Mouse (Mus musculus): ENCODE data around the gene Gm9573. TPM values are rescaled to one million over a fixed set of nuclear protein-coding genes. Genes with fewer than 3 reads are reported as not detected.

Gm9573 gene
- polyA plus RNA-seq, 1 experiment from 2014 or later = not detected

DNA sequence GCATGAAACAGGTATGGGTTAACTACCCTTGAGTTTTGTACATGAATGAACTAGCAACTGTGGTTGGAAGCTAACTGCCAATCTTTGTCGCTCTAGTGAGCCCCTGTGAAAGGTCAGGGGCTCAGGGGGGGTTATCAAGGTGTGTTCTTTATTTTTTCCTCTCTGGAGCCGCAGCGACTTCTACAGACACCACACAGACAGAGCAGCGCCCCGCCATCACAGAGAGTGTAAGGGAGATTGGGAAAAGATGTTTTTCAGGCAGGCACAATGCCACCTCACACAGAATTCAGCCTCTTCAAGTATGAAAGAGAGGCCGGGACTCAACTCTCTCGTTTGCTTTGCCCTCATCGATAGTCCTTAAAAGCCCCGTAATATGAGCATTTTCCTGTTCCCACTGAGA, 34.3 kb downstream of the Gm9573 start:
- H3K4me1 ChIP-seq (replicated peaks) = peaks cover 10% of the 10 kb centered on the region; the same call in 1 of the 2 replicates
- H3K4me3 ChIP-seq = no peak overlapping the region
- no peak for ATAC-seq (ENCODE audit: low FRiP score, low read depth)
- no peaks in the 10 kb centered on the region for H3K9me3 ChIP-seq
- H3K27ac ChIP-seq (replicated peaks) = no peak overlapping the region
- H3K27me3 ChIP-seq = no peaks in the 10 kb centered on the region
- H3K4me2 ChIP-seq = no peak overlapping the region
- H3K9ac ChIP-seq = no peak overlapping the region
- 89% methylated on average over 9 of the region's 9 CpGs for WGBS
- no peaks in the 10 kb centered on the region for H3K36me3 ChIP-seq

DNA sequence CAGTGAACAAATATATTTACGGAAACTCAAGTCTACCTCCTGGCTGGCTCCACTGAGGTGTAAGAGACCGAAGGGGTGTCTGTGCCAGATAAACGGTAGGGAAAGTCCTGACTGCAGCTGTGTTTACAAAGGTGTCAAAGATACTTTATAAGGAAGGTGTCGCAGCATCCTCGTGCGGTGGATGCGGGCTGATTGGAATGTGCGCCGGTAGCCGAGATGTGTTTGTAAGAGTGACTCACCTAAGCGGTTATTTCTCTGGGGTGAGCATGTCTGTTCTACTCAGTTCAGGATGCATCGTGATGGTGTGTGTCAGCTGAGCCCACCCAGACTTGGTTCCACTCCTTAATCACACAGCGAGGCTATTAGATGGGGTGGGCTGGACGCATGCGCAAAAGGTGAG, 34.7 kb downstream of the Gm9573 start:
- no peak overlapping the region for H3K9ac ChIP-seq
- H3K36me3 ChIP-seq = no peaks in the 10 kb centered on the region
- H3K27ac ChIP-seq (replicated peaks) = peak overlapping the region; percentile 68
- H3K27me3 ChIP-seq = no peaks in the 10 kb centered on the region
- H3K4me1 ChIP-seq (replicated peaks) = peaks cover 10% of the 10 kb centered on the region; the same call in 1 of the 2 replicates
- no peaks in the 10 kb centered on the region for H3K9me3 ChIP-seq
- H3K4me2 ChIP-seq = no peak overlapping the region
- no peak for ATAC-seq (ENCODE audit: low FRiP score, low read depth)
- WGBS = 91% methylated on average over 15 of the region's 15 CpGs
- H3K4me3 ChIP-seq = no peak overlapping the region

DNA sequence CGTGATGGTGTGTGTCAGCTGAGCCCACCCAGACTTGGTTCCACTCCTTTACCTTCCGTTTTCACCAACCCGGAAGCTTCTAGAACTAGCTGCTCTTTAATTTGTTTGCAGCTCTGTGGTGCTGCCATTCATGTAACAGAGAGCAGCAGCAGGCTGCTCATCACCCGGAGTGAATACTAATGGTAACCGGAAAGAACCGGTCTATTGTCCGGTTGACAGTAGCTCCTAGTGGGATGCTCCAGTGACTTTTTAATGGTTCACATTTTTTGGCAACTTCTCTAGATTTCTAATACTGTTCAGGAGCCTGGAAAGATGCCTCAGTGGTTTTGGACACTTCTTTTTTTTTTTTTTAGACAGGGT, 35.2 kb downstream of the Gm9573 start:
- no peaks in the 10 kb centered on the region for H3K27me3 ChIP-seq
- no peaks in the 10 kb centered on the region for H3K9me3 ChIP-seq
- H3K4me2 ChIP-seq = peak overlapping the region; percentile 22
- 43% methylated on average over 7 of the region's 7 CpGs for WGBS
- no peak overlapping the region for H3K9ac ChIP-seq
- H3K36me3 ChIP-seq = no peaks in the 10 kb centered on the region
- H3K27ac ChIP-seq (replicated peaks) = peak overlapping the region; percentile 68
- ATAC-seq (ENCODE audit: low FRiP score, low read depth) = no peak
- H3K4me1 ChIP-seq (replicated peaks) = peaks cover 10% of the 10 kb centered on the region; the same call in 1 of the 2 replicates
- H3K4me3 ChIP-seq = no peak overlapping the region

DNA sequence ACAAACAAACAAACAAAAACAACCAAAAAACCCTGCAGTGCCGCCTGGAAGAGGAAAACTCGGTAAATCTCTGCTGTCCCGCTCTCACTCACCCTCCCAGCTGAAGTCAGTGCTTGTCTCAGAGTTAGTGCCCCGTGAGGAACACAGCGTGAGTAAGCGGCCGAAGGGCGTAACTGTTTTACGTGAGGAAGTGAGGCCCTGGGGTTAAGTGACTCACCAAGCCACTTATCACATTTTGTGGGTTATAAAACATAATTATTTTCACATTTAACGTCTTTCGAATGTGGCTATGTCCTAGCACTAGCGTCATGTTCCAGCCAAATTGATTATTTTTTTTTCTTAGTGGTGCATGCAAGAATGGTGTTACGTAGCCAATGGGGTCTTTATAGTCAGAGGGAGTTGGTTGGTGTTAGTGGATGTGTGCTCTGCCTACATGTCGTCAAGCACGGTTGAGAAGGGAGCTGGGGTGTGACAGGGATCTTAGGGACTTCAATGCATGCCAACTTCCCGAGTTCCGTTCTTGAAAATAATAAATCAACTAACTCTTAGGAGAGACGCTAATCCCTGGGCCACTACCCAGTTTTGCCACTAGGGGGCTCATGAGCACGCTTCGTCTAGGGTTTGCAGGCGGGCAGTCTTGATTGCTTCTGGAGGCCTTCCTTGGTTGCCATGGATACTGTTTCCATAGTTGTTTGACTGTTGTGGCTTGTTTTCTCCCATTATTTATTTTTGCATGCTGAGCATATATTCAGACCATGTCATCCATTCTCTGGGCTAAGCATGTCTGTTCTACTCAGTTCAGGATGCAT, 35.8 kb downstream of the Gm9573 start:
- peak; percentile 89 for ATAC-seq (ENCODE audit: low FRiP score, low read depth)
- Histone ChIP-seq H3K4me3 (no peak overlapping the region), H3K9me3 (no peaks in the 10 kb centered on the region), H3K4me1 (replicated peaks) (peaks cover 10% of the 10 kb centered on the region; the same call in 1 of the 2 replicates), H3K9ac (no peak overlapping the region), H3K4me2 (peak overlapping the region; percentile 22), H3K36me3 (no peaks in the 10 kb centered on the region), H3K27me3 (no peaks in the 10 kb centered on the region), H3K27ac (replicated peaks) (peak overlapping the region; percentile 68)
- 46% methylated on average over 21 of the region's 21 CpGs for WGBS

DNA sequence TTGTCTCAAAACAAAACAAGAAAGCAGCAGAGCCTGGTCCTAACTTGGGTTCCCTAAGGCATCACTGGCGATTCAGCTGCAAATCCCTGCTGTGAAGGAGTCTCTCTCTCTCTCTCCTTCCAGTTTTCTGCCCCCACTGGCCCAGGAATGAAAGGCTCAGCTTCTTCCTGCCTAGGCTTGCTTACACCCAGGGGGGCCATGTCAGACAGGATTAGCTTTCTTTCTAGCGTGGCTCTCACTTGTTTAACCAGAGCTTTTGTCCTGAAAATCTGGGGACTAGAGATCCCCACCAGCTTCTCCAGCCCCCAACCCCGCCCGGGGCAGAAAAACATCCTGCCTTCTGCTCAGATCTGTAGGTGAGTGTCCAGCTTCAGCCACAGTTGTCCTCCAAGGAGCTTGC, 38.0 kb downstream of the Gm9573 start:
- no peak overlapping the region for H3K9ac ChIP-seq
- H3K4me3 ChIP-seq = no peak overlapping the region
- peaks cover 14% of the 10 kb centered on the region for H3K4me1 ChIP-seq (replicated peaks)
- WGBS = 23% methylated on average over 4 of the region's 4 CpGs
- no peaks in the 10 kb centered on the region for H3K9me3 ChIP-seq
- no peak for ATAC-seq (ENCODE audit: low FRiP score, low read depth)
- H3K27me3 ChIP-seq = no peaks in the 10 kb centered on the region
- H3K27ac ChIP-seq (replicated peaks) = no peak overlapping the region
- H3K4me2 ChIP-seq = no peak overlapping the region
- no peaks in the 10 kb centered on the region for H3K36me3 ChIP-seq

DNA sequence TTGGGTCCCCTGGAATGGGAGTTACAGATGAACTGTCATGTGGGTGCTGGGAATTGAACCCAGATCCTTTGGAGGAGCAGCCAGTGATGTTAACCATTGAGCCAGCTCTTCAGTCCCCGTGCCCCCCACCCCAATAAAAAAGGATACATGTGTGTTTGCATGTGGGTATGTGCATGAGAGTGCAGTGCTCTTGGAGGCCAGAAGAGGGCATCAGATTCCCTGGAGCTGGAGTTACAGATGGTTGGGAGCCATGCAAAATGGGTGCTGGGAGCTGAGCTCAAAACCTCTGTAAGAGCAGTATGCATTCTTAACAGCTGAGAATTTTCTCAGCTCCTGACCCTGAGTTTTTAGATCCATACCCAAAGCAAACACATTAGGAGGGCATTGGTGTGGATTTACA, 39.1 kb downstream of the Gm9573 start:
- H3K4me1 ChIP-seq (replicated peaks) = peaks cover 14% of the 10 kb centered on the region
- no peaks in the 10 kb centered on the region for H3K9me3 ChIP-seq
- no peaks in the 10 kb centered on the region for H3K27me3 ChIP-seq
- H3K4me3 ChIP-seq = no peak overlapping the region
- H3K9ac ChIP-seq = no peak overlapping the region
- 87% methylated on average over 1 of the region's 1 CpGs for WGBS
- H3K36me3 ChIP-seq = no peaks in the 10 kb centered on the region
- H3K4me2 ChIP-seq = no peak overlapping the region
- no peak for ATAC-seq (ENCODE audit: low FRiP score, low read depth)
- H3K27ac ChIP-seq (replicated peaks) = no peak overlapping the region

DNA sequence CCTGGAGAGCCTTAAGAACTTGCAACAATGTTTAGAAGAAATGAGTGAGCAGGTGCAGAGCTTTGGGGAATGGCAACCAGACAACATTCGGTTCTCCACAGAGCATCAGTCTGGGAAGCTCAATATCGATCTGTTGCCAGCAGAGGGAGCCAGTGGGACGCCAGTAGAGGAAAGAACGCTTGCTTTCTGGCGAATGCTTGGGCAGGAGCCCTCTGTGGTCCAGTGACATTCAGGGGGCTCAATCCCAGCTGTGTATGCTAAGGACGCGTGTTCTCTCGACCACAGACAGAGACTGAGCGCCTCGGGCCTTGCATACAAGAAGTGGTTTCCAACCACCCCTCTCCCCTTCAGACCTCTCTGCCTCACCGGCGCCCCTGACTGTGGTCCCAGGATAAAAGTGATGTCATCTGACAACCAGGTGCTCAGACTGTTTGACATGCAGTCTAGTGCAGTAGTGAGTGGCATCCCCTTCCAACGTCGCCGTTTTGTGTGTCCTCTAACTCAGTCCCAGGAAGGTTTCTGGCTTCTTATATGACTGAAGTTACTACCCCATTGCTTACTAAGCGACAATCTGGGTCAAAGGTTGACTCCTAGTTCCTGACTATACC, 42.0 kb downstream of the Gm9573 start:
- no peaks in the 10 kb centered on the region for H3K9me3 ChIP-seq
- H3K27ac ChIP-seq (replicated peaks) = no peak overlapping the region
- 20% methylated on average over 16 of the region's 16 CpGs for WGBS
- H3K4me3 ChIP-seq = peak overlapping the region; percentile 22
- peak; percentile 82 for ATAC-seq (ENCODE audit: low FRiP score, low read depth)
- peaks cover 4% of the 10 kb centered on the region; the same call in 1 of the 2 replicates for H3K4me1 ChIP-seq (replicated peaks)
- 0 out of 2 replicates have a peak overlapping the region, but pooled peaks have one; percentile 24 for H3K9ac ChIP-seq
- H3K27me3 ChIP-seq = no peaks in the 10 kb centered on the region
- no peaks in the 10 kb centered on the region for H3K36me3 ChIP-seq
- peak overlapping the region; percentile 53 for H3K4me2 ChIP-seq

DNA sequence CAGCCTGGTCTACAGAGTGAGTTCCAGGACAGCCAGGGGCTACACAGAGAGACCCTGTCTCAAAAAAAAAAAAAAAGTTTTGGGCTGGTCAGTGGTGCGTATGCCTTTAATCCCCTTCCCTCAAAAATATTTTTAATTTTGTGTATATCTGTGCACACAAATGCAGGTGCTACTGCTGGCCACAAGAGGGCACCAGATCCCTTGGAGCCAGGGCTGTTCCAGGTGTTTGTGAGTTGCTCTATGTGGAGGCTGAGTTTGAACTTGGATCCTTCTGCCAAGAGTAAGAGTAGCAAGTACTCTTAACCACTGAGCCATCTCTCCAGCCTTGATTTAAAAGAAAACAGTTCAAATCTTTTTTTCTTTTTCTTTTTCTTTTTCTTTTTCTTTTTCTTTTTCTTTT, 43.5 kb downstream of the Gm9573 start:
- Histone ChIP-seq H3K4me3 (no peak overlapping the region), H3K27ac (replicated peaks) (no peak overlapping the region), H3K9ac (no peak overlapping the region), H3K4me1 (replicated peaks) (peaks cover 4% of the 10 kb centered on the region; the same call in 1 of the 2 replicates), H3K9me3 (no peaks in the 10 kb centered on the region), H3K36me3 (no peaks in the 10 kb centered on the region), H3K4me2 (no peak overlapping the region), H3K27me3 (no peaks in the 10 kb centered on the region)
- 100% methylated on average over 1 of the region's 1 CpGs for WGBS
- ATAC-seq (ENCODE audit: low FRiP score, low read depth) = no peak

DNA sequence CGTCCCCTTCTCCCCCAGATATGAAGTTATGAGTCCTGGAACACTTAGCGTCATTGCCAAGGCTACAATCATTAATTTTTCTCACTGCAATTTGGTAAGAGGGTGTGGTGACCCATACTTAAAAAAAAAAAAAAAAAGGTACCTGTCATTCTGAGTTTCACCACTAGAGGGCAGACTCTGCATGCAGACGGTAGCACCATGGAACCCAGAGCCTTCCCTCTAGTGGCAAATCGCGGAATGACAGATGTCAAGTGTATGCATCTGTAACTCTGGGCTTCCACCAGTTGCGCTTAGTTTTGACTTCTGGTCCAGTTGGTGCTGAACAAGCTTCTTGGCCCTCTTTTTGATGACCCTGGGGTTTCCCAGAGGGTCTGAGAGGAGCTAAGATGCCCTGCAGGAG, 48.2 kb downstream of the Gm9573 start:
- no peaks in the 10 kb centered on the region for H3K36me3 ChIP-seq
- no peak overlapping the region for H3K27ac ChIP-seq (replicated peaks)
- H3K9ac ChIP-seq = no peak overlapping the region
- no peak overlapping the region for H3K4me3 ChIP-seq
- H3K27me3 ChIP-seq = no peaks in the 10 kb centered on the region
- H3K4me2 ChIP-seq = no peak overlapping the region
- no peak for ATAC-seq (ENCODE audit: low FRiP score, low read depth)
- no peaks in the 10 kb centered on the region for H3K9me3 ChIP-seq
- WGBS = 22% methylated on average over 6 of the region's 6 CpGs
- H3K4me1 ChIP-seq (replicated peaks) = no peaks in the 10 kb centered on the region

DNA sequence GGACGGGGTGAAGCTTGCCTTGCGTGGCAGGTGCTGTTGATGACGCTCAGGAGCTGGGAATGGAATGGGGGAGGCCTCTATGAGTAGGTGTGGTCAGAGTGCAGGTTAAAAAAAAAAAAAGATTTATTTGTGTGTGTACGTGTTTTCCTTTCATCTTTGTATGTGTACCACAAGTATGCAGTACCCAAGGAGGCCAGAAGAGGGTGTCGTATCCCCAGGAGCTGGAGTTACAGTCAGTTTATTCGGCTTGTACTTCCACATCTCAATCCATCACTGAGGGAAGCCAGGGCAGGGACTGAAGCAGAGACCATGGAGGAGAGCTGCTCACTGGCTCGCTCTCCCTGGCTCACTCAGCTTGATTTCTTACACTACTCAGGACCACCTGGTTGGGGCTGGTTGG, 55.0 kb downstream of the Gm9573 start:
- WGBS = 97% methylated on average over 7 of the region's 7 CpGs
- Histone ChIP-seq H3K9ac (no peak overlapping the region), H3K4me1 (replicated peaks) (peaks cover 11% of the 10 kb centered on the region), H3K9me3 (no peaks in the 10 kb centered on the region), H3K27ac (replicated peaks) (no peak overlapping the region), H3K36me3 (no peaks in the 10 kb centered on the region), H3K27me3 (peaks cover 16% of the 10 kb centered on the region), H3K4me2 (no peak overlapping the region), H3K4me3 (no peak overlapping the region)
- ATAC-seq (ENCODE audit: low FRiP score, low read depth) = no peak

DNA sequence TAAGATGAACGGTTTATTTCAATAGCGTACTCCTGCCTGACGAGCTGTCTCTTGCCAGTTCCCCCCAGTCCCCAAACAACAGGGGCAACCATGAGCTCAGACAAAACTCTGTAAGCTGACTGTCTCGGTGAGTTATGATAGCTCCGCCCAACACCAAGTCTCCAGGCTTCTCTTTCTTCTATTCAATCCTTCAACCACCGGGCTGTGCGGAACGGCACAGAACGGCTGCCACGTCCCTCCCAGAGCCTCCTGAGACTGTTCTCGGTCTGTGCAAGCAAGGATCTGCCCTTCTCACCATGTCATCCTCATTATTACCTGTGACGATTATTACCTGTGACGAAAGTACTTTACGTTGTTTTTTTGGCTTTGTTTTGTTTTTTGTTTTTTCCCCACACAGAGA, 55.6 kb downstream of the Gm9573 start:
- 57% methylated on average over 14 of the region's 14 CpGs for WGBS
- Histone ChIP-seq H3K4me2 (no peak overlapping the region), H3K27ac (replicated peaks) (no peak overlapping the region), H3K36me3 (no peaks in the 10 kb centered on the region), H3K4me3 (no peak overlapping the region), H3K9me3 (no peaks in the 10 kb centered on the region), H3K9ac (no peak overlapping the region), H3K27me3 (peaks cover 16% of the 10 kb centered on the region), H3K4me1 (replicated peaks) (peaks cover 11% of the 10 kb centered on the region)
- ATAC-seq (ENCODE audit: low FRiP score, low read depth) = no peak

DNA sequence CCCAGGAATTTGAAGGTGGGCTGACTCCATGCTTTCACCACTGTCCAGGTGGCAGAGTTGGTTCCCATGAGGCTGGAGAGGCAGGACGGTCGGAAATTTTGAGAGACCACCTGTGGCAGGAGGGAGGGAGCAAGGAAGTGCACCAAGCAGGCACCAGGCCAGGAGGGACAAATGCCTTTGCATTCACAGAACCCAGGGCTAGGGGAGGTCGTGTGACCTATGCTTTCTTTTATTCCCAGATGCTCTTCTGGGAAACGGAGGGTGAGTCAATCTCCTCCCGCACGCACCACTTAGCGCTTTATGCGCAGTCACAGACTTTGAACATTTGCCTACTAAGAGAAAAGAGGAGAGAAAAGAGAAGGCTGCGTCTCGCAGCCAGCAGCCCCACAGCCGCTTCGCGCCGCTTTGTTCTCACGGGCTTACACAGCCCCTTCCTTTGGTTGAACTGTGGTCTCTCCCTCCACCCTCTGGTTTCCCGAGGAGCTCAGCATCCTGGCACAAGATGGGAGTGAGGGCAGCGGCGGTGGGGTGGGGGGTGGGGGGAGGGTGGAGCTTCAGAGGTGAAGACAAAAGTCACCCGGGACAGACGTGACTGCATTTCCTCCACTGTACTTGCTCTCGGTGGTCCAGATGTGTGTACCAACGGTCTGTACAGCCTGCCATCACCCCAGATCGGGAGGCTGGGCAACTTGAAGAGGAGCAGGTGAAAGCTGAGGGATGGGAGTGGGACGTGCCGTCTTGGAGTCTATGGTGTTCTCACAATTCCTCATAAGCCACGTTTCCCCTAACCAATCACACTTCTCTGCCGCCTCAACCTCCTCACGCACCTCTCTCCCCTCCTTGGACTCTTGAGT, 57.1 kb downstream of the Gm9573 start:
- 2% methylated on average over 28 of the region's 28 CpGs for WGBS
- peak overlapping the region; percentile 30; the same call in 1 of the 2 replicates for H3K9ac ChIP-seq
- peaks cover 16% of the 10 kb centered on the region for H3K27me3 ChIP-seq
- no peaks in the 10 kb centered on the region for H3K36me3 ChIP-seq
- H3K4me2 ChIP-seq = peak overlapping the region; percentile 60
- ATAC-seq (ENCODE audit: low FRiP score, low read depth) = peak; percentile 76
- H3K4me1 ChIP-seq (replicated peaks) = peaks cover 11% of the 10 kb centered on the region
- peak overlapping the region; percentile 31 for H3K4me3 ChIP-seq
- no peaks in the 10 kb centered on the region for H3K9me3 ChIP-seq
- no peak overlapping the region for H3K27ac ChIP-seq (replicated peaks)

Measured in hindbrain, embryonic 15.5 days (tissue).